Mouse (Mus musculus): ENCODE measurements around the gene Stk4.
A peak's percentile ranks its signal among the peaks of the same experiment; 100 is the strongest.

Stk4 gene

DNA sequence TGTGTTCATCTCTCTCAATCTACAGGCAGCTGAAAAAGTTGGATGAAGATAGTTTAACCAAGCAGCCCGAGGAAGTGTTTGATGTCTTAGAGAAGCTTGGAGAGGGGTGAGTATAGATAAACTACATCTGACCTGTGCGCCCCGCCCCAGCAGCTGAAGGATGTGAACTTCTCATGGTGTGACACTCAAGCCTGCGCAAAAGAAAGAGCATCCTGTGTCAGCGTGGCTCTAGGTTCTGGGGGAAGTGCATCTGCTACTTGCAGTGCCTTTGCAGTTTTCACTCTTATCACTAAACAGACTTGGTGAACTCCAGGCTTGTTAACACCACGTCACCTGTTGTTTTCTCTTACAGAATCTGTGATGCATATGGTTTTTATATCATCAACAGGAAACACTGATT is 9.4 kb downstream of the Stk4 start:
- DNase-seq (ENCODE audit: extremely low spot score) = no peak

DNA sequence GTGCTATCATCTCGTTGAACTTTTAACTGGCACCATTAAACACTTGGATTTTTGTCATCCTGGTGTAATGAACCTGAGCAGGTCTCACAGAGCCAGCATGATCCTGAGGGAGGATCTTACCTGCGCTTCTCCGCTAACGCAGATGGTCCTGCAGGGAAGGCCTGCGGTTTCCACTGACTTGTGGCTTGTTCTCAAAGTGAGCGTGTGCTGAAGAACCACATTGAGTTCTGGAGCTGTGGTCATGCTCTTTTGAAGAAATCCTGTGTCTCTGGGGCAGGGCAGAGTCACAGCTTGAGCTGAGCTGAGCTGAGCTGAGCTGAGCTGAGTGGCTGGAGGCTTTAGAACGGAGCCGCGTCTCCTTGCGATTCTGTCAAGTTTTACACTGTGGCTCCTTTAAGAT is 11.5 kb downstream of the Stk4 start:
- no peak for DNase-seq (ENCODE audit: extremely low spot score)

DNA sequence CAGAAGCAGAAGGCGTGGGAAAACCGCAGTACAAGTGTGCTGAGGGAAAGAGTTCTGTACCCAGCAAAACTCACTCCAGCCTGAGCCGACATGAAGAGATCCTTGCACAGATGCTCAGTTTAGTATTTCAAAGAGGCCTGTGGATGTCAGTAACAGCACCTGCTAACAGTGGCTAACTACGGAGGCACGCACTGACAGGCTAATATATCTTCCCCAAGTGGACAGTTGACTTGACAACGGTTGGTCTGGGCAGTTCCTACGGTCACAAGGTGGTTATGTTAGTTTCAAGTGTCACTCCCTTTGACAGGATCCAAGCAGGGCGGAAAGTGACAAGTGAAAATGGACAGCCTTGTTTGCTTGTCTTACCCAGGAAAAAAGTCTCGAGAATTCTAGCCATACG is 12.1 kb downstream of the Stk4 start:
- no peak for DNase-seq (ENCODE audit: extremely low spot score)

DNA sequence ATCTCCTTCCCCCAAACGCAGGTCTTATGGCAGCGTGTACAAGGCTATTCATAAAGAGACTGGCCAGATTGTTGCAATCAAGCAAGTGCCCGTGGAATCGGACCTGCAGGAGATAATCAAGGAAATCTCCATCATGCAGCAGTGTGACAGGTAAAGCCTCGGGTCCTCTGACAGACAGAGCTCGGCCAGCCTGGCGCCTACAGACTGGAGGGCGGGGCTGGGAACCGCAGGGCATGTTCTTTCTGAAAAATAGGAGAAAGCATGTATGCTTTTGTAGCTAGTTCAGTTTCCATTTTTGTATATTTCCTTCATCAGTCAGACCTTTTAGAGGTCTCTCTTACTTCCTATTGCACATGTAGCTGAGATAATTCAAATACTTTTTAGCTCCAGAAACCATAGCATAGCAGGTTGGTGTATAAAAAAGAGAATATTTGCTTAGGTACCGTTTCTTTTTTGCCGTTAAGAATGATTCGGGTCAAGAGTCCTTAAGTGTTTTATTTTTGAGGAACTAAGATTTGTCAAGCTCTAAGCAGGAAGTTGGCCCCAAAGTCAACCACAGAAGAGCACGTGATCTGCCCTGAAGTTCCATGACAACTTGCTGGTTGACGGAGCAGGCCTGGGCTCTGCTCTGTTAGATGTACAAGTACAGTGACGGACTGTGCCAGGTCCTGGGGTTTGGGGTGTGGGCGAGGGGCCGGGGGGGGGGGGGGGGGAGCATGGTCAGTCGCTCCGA is 13.7 kb downstream of the Stk4 start:
- no peak for DNase-seq (ENCODE audit: extremely low spot score)

DNA sequence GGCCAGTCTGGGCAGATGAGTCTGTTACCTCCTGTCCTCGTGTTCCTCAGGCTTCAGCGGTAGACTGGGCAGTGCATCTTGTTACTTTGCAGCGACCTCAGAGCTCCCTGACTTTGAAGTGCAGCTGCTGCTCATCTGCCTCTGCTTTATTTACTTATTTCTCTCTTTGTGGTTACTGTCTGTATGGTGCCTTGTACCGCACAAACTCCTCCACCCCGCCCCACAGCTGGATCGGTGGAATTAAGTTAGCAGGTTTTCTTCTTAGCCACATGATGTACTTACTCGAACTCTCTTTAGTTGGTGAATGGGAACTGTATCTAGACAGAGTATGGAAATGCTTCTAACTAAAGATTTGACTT is 14.2 kb downstream of the Stk4 start:
- DNase-seq (ENCODE audit: extremely low spot score) = no peak

DNA sequence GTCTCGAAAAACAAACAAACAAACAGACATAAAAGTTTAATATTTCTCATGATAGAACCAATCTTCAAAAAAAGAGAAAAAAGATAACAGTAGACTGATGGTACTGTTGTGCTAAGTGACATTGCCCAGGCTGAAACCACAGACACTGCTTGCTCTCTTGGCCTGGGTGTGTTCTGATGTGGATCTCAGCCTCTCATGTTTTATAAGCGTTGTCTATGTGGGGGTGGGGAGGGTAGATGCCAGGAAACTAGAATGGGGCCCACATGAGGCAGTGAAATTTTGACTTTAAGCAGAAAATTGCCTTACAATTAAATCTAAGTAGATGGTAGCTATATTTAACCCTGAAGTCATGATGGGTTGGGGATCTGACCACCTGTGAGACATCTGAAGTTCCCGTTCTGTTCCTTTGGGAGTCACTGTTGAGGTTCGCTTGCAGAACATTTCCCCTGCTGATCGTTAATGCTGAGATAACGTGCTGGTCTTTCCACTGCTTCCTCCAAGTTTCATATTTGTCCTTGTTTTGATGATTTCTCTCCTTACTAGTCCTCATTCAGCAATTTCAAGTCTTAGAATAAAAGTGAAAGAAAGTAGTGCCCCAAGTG is 17.4 kb downstream of the Stk4 start:
- no peak for DNase-seq (ENCODE audit: extremely low spot score)

DNA sequence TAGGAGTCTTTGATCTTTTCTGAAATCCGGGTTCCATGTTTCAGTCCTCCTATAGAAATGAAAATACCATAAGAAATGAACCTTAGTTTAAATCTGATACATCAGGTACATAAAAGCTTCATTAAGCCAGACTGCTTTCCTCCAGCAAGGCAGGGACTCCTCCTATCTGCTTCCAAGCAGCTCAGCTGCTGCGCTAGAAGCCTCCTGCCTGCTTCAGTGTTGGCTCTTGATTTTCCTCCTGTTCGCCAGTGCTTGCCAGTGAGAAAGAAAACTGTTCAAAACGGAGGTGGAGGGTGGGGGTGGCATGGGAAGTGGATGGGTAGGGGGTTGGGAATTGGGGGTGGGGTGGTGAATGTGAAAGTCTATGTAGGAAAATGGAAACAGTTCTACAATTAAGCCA is 19.4 kb downstream of the Stk4 start:
- no peak for DNase-seq (ENCODE audit: extremely low spot score)

DNA sequence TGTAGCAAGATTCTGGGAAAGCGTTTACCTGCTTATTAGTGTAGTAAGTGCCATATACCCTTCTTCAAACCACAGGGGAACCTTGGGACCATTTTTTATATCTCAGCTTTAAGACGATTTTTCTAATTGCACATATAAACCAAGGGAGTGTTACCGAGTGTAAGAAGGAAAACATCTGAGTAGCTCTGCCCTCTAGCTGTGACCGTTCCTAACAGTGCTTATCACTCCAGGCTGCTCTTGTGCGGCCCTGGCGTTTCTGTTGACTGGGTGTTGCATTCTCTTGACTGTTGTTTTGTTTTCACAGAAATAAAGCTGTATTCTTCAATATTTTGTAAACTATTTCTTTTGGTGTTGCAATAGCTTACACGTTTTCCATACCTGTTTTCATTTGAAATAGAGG is 24.0 kb downstream of the Stk4 start:
- no peak for DNase-seq (ENCODE audit: extremely low spot score)

DNA sequence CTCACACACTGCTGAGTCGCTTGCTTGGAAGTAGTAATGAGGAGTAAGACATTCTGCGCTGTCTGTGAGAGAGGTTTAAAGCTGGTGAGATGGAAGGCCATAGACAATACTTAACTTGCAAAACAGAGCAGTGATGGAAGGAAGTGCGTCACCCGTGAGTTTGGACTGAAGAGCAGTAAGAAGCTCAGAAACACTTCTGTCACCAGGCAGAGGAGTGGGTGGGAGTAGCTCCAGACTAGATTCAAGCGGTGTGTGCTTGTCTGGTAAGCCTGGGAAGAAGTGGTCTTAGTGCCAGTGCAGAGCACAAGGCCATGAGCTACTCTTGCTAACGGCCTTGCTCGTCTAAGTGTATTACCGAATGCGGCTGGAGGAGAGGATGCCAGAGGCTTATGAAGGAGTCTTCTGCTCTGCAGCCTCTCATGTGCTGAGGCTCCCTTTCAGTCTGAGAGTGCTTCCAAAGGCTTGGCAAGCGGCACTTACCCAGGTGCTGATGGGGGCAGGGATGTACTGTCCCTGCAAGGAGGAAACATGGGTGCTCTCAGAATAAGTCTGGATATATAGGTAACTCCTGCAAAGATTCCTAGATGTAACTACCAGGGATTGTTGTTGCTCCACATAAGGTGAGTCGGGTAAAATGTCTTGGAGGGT is 28.6 kb downstream of the Stk4 start:
- DNase-seq (ENCODE audit: extremely low spot score) = no peak

DNA sequence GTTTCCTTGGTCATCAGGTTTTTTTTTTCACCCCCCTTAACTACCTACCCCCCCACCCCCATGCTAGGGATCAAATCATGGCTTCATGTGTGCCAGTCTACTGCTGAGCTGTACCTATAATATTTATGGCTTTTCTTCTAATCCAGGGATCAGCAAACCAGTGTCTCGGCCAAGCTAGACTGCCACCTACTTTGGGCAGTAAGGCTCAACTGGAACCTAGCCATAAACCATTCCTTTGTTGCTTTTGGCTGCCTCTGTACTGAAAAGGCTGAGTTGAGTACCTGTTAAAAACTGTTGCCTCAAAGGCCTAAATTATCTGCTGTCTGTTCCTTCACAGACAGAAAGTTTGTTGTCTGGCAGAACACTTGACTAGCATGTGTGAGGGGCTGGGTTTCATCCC is 31.8 kb downstream of the Stk4 start:
- no peak for DNase-seq (ENCODE audit: extremely low spot score)

DNA sequence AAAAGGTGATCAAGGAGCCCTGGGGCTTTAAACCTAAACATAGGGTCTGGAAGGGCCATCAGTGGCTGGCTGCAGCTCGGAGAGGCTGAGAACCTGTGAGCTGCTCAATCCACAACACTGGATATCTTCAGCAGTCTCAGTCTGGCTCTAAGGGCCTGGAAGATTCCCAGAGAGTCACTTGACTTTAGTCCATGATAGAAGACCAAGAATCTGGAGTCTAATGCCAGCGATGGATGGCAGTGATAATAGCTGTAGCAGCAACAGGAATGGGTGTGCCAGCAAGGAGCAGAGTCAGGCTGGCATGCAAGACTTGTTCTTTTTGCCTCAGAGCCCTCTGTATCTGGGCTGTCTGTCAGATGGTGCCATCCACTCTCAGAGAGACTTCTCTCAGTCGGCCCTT is 32.2 kb downstream of the Stk4 start:
- DNase-seq (ENCODE audit: extremely low spot score) = no peak

DNA sequence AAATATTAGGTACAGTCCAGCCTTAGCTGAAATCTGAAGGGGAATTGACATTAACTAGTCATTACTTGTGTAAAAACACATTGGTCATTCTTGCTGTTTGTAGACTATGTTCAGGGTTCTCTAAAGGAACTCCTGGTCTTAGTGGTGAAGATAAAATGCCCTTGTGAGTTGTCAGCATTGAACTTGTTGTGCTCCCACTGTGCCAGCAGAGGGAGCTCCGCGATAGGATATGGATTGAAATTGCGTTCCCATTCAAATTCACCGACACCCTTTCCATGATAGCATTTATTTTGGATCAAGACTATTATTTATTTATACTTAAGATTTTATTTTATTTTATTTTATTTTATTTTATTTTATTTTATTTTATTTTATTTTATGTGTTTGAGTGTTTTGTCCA is 33.4 kb downstream of the Stk4 start:
- peak; percentile 28 for DNase-seq (ENCODE audit: extremely low spot score)

DNA sequence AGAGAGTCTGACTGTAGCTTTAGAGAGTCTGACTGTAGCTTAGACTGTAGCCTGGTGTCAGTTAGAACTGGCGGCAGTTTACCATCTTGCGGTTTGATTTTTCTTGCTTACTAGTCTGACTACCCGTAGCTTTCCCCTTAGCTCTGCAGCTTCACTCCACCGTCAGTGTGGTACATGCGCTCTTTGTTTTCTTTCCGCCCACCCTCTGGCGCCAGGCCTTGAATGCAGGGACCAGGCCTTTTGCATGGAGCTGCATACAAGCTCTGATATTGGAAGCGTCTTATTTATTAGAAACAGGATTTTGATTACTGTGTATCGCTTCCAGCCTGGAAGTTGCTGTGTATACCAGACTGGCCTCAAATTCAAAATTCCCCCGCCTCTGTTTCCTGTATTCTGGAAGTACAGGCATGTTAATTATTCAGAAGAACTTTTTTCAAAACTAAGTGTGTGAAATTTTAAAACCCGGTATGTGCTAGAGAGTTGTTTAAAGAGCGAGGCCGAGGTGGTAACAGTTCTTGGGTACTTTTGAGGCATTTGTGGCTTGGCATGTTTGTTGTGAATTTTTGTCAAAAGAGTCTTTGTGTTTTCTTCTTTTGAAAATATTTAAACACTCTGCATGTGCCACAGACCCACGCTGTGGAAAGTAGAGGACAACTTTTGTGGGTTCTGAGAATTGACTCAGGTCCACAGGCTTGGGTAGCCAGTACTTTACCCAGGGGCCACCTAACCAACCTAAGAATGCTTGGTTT is 36.3 kb downstream of the Stk4 start:
- no peak for DNase-seq (ENCODE audit: extremely low spot score)

DNA sequence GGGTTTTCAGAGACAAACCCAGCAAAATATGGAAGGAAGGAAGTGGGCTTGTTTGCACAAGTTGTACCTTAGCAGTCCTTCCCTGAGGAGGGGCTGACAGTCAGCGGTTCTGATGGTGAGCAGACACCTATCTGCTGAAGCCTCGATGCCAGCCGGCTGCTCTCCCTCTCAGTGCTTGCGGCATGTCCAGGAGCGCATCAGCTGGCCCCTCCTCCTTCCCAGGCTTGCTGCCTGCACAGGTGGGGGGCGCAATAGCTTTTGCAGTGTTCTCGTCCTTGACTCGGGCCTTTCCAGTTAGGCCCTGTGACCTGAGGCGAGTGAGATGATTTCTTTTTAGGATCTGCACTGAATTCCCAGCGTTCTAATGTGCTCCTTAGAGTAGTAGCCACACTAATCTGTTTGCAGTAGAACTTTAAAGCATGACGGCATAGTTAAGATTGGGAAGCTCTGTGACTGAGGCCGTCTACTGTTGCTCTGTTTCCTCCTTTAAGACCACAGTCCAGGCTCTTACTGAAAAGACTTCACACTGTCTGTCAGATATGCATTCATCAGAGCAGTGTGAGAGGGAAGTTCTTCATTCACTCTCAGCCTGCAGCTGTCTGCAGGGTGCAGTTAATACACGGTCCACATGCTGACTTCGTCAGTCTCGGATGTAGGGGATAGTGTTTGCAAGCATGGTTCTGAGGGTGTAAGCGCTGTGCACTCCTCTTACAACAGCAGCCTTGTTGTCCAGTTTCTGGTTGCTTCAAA is 37.2 kb downstream of the Stk4 start:
- no peak for DNase-seq (ENCODE audit: extremely low spot score)

DNA sequence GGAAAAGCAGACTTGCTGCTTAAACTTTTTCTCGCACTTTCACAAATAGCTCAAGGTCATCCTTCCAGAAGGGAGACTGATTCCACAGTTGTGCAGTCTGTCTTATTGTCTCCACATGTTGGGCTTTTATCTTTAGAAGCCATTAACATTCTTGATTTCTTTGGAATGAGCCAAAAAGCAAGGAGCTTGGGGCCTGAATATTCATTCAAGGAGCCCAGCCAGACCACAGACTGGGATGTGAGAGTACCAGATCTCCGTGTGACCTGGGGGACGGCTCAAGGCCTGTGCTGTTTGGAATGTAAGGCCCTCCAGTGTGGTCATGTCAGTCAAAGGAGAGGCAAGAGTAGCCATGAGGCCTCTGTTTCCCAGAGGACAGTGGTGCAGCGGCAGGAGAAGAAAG is 38.4 kb downstream of the Stk4 start:
- no peak for DNase-seq (ENCODE audit: extremely low spot score)

DNA sequence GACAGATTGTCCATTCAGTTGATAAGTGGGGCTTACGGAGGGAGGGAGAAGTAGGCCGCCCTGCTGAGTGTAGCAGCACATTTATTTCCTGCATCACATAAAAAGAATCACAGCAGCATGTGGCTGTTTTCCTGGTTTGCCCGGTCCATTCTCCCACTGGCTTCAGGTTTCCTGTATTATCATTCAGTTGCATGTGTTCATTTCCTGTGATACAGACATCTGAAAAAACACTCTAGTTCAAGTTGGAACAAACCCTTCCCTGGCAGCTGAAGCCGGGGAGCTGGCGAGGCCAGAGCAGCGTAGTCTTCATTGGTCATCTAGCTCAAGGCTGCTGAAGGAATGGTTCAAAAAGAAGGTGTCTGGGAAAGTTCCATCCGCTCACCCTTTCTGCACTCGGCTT is 41.4 kb downstream of the Stk4 start:
- DNase-seq (ENCODE audit: extremely low spot score) = no peak

DNA sequence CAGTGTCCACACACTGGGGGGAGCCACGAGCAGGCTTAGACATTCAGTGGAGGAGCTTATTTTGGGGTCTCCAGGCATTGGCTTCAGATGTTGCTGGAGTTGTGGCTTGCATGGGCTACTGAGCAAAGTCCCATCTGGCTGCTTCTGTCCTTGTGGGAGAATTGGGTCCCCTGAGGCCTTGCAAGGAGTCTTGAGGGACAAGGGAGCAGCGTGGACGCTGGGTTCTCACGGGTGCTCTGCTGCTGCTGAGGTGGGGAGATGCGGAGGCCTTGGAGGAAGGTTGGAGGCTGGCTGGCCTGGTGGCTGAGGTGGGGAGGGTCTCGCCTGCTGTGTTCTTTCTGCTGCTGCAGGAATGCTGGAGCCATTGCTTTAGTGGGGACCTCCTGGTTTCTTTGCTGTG is 43.9 kb downstream of the Stk4 start:
- no peak for DNase-seq (ENCODE audit: extremely low spot score)

DNA sequence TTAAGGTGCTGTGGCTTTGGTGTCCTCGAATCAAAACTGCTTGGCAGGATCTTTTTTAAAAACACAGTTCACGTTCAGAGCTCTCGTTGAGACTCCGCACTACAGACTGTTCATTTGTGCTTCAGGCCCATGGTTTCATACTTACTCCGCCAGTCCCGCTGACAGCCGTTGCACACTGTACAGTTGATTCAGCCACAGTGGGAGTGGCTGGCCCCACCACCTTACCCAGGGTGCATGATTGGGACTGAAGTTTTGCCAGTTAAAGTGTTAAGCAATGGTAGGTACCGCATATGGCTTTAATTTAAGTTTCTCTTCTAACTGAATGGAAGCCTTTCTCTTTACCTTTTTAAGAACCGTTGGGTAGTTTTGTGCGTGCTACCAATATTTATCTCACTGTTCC is 45.4 kb downstream of the Stk4 start:
- no peak for DNase-seq (ENCODE audit: extremely low spot score)

DNA sequence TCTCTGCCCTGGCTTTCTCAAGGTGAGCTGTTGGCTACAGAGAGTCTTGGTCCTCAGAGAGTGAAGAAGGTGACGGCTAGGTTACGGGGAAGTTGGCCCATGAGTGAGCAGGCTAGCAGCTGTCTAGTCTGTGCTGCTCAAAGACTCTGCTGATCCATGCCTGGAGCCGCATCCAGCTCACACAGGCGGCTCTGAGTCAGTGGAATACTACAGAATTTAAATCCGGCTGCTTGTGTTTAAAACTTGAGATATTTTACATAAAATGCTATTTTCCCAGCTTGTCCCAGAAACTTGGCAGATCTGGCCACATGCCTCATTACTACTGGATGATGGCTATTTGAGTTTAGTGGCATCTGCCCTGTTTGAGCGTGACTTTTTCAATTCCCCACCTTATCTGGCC is 49.4 kb downstream of the Stk4 start:
- no peak for DNase-seq (ENCODE audit: extremely low spot score)

DNA sequence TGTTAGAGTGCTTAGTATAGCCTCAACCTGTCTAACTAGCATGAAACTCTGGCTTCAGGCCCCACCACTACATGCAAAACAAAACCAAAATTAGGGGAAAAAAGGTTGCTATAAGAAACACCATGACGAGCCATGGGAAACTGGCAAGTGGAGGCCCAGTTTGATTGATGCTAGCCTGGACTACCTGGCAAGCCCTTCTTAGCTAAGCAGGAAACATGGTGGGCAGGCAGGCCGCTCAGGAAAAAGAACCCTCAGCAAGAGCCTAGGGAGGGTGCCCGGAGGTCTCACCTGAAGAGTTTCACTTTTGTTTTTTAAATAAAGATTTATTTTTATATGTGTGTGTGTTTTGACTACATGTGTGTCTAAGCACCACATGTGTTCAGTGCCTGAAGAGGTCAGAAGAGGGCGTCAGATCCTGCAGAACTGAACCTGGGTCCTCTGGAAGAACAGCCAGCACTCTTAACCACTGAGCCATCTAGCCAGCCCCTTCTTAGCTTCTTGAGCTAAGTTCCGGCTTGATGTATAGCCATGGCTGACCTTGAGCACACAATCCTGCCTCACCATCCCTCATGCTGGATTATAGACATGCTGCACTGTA is 53.1 kb downstream of the Stk4 start:
- no peak for DNase-seq (ENCODE audit: extremely low spot score)

DNA sequence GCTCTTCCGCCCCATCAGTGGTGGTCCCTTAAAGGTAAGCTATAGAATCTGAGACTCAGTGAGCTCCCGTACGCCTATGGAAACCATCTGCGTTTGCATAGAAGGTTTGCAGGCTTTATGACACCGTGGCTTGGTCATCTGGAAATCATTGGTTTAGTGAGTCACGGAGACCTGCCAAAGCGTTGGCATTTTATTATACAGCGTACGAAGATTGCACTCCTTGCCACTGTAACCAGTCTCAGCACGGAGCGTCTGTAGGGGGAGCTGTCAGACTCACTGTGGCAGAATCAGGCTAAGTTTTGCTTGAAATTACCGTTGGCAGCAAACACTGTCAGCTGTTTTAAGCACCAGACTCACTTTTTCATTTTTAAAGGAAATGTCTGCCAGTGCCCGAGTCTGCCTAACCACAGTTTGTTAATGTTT is 56.4 kb downstream of the Stk4 start:
- no peak for DNase-seq (ENCODE audit: extremely low spot score)

DNA sequence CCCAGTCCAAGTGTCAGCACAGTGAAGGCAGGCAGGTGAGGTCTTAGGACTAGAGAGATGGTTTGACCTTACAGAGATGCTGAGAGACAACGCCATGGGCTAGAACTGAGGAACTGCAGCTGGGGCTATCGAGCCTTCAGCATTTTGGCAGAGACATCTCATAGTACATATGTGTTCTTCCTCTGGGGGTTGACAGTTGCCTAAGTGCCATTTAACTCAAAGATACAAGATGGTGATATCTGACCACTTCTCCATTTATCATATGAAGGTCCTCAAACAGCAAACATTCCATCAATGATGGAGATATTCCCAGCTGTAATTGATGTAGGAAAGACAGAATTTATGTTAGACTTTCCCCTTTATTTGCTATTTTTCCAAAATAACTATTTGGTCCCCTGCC is 57.2 kb downstream of the Stk4 start:
- DNase-seq (ENCODE audit: extremely low spot score) = no peak

Data from embryo, embryonic 9.5 days (tissue).